Mouse (Mus musculus): Measurements from ENCODE around the gene Ube3b. TPM values are rescaled to one million over a fixed set of nuclear protein-coding genes. Genes with fewer than 3 reads are reported as not detected.

Ube3b gene
- total and polyA plus RNA-seq, 2 experiments from 2014 or later, result 30.5 to 57.7 TPM

DNA sequence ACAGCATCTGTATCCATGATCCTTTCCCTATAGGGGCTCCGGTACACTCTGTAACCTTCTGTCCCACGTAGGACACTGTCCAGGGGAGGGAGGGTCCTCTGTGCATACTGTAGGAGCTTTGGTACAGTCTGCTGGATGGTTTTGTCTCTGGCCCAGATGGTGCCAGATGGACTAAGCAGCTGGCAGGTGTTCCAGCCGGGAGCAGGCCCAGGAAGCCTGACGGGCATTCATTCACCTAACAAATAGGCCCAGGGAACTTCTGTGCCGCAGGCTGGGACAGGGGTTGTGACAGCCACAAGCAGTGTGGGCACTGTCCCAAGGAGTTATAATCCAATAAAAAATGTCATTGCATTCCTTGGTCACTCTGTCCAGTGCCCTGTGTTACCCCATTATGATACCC, 43.6 kb downstream of the Ube3b start:
- DNase-seq (ENCODE audit: low spot score) (no peak), ATAC-seq (ENCODE audit: insufficient read depth, low read depth) (no peak)
- Histone ChIP-seq H3K4me2 (ENCODE audit: low read depth, low read length) (no peak overlapping the region), H3K4me1 (ENCODE audit: control insufficient read depth, insufficient read depth) (no peaks in the 10 kb centered on the region), H3K9me3 (replicated peaks; ENCODE audit: control insufficient read depth, low read length) (no peaks in the 10 kb centered on the region), H3K4me3 (ENCODE audit: low read depth, low read length) (no peak overlapping the region), H3K36me3 (replicated peaks; ENCODE audit: control insufficient read depth, insufficient read depth, low read length) (peaks cover 21% of the 10 kb centered on the region), H3K27me3 (ENCODE audit: control insufficient read depth, insufficient read depth, low read length) (no peaks in the 10 kb centered on the region; the same call in 1 of the 2 replicates), H3K27ac (ENCODE audit: low read depth) (no peak overlapping the region), H3K9ac (replicated peaks; ENCODE audit: low read depth, low read length) (no peak overlapping the region)
- TF ChIP-seq EP300 (IDR thresholded peaks at IDR 0.05; ENCODE audit: low read depth) (no peak), CTCF (IDR thresholded peaks at IDR 0.05; ENCODE audit: low read depth) (no peak)
- 79% methylated on average over 5 of the region's 5 CpGs for WGBS

- DNase-seq (ENCODE audit: low spot score) (no peak), ATAC-seq (ENCODE audit: insufficient read depth, low read depth) (no peak)
- WGBS, result 61% methylated on average over 6 of the region's 6 CpGs
- Histone ChIP-seq H3K27me3 (ENCODE audit: control insufficient read depth, insufficient read depth, low read length) (no peaks in the 10 kb centered on the region; the same call in 1 of the 2 replicates), H3K27ac (ENCODE audit: low read depth) (no peak overlapping the region), H3K4me1 (ENCODE audit: control insufficient read depth, insufficient read depth) (no peaks in the 10 kb centered on the region), H3K9ac (replicated peaks; ENCODE audit: low read depth, low read length) (no peak overlapping the region), H3K4me3 (ENCODE audit: low read depth, low read length) (no peak overlapping the region), H3K9me3 (replicated peaks; ENCODE audit: control insufficient read depth, low read length) (no peaks in the 10 kb centered on the region), H3K36me3 (replicated peaks; ENCODE audit: control insufficient read depth, insufficient read depth, low read length) (no peaks in the 10 kb centered on the region), H3K4me2 (ENCODE audit: low read depth, low read length) (no peak overlapping the region)
- no peak for TF ChIP-seq EP300 (IDR thresholded peaks at IDR 0.05; ENCODE audit: low read depth)
- TF ChIP-seq CTCF (IDR thresholded peaks at IDR 0.05; ENCODE audit: low read depth), result no peak
Measured at GRCm38 (mm10) chr5:114426732-114427131, 46.3 kb downstream of the Ube3b start.

DNA sequence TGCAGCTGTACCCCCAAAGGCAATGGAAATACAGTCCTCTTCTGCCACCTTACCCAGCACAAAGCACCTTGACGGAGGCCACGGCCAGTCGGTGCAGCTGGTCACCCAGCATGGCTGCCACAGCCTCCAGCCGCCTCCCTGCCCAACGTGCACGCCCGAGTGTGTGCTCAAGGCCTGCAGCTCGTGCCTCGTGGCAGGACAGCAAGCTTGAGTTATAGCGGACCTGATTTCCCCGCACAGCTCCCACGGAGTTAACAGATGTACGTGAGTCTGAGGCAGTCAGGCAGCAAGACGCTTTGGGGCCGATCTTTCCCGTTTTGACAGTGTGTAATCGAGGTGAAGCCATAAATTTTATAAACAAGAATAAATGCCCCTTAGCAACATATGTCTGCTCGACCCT, 48.2 kb downstream of the Ube3b start:
- 72% methylated on average over 18 of the region's 18 CpGs for WGBS
- no peaks in the 10 kb centered on the region; the same call in 1 of the 2 replicates for H3K27me3 ChIP-seq (ENCODE audit: control insufficient read depth, insufficient read depth, low read length)
- ATAC-seq (ENCODE audit: insufficient read depth, low read depth), result no peak

GRCm38 (mm10) chr5:114429781-114430180, 49.4 kb downstream of the Ube3b start:
- H3K4me1 ChIP-seq (ENCODE audit: control insufficient read depth, insufficient read depth), result no peaks in the 10 kb centered on the region
- H3K27ac ChIP-seq (ENCODE audit: low read depth), result no peak overlapping the region
- H3K4me2 ChIP-seq (ENCODE audit: low read depth, low read length), result no peak overlapping the region
- no peaks in the 10 kb centered on the region for H3K9me3 ChIP-seq (replicated peaks; ENCODE audit: control insufficient read depth, low read length)
- no peak overlapping the region for H3K9ac ChIP-seq (replicated peaks; ENCODE audit: low read depth, low read length)
- H3K4me3 ChIP-seq (ENCODE audit: low read depth, low read length), result no peak overlapping the region
- ATAC-seq (ENCODE audit: insufficient read depth, low read depth) (no peak), DNase-seq (ENCODE audit: low spot score) (no peak)
- no peaks in the 10 kb centered on the region for H3K36me3 ChIP-seq (replicated peaks; ENCODE audit: control insufficient read depth, insufficient read depth, low read length)
- 77% methylated on average over 7 of the region's 7 CpGs for WGBS
- TF ChIP-seq EP300 (IDR thresholded peaks at IDR 0.05; ENCODE audit: low read depth), result no peak
- TF ChIP-seq CTCF (IDR thresholded peaks at IDR 0.05; ENCODE audit: low read depth), result no peak
- H3K27me3 ChIP-seq (ENCODE audit: control insufficient read depth, insufficient read depth, low read length), result no peaks in the 10 kb centered on the region

More for the DNA sequence above, 48.2 kb downstream of the Ube3b start:
- Histone ChIP-seq H3K9me3 (replicated peaks; ENCODE audit: control insufficient read depth, low read length) (no peaks in the 10 kb centered on the region), H3K27ac (ENCODE audit: low read depth) (no peak overlapping the region), H3K4me3 (ENCODE audit: low read depth, low read length) (no peak overlapping the region), H3K4me1 (ENCODE audit: control insufficient read depth, insufficient read depth) (no peaks in the 10 kb centered on the region), H3K4me2 (ENCODE audit: low read depth, low read length) (no peak overlapping the region), H3K36me3 (replicated peaks; ENCODE audit: control insufficient read depth, insufficient read depth, low read length) (no peaks in the 10 kb centered on the region), H3K9ac (replicated peaks; ENCODE audit: low read depth, low read length) (no peak overlapping the region)
- DNase-seq (ENCODE audit: low spot score), result no peak
- no peak for TF ChIP-seq EP300 (IDR thresholded peaks at IDR 0.05; ENCODE audit: low read depth)
- TF ChIP-seq CTCF (IDR thresholded peaks at IDR 0.05; ENCODE audit: low read depth), result no peak

DNA sequence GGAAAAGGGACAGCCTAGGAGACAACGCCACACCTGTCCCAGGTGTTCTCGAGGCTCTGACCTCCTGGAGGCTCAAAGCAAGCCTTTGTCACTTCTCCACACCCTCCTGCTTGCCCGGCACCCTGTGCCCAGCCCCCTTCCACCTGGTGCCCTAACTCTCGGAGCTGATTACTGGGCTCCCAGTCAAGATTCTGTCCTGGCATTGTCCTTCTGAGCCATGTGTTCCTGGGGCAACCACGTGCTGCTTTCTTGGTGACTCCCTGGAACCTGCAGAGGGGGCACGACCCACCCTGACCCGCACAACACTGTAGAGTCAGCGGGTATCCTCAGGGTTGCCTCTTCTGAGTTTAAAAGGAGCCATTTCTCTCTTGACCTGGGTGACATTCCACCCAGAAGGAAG, 54.0 kb downstream of the Ube3b start:
- ATAC-seq (ENCODE audit: insufficient read depth, low read depth) (no peak), DNase-seq (ENCODE audit: low spot score) (no peak)
- H3K4me2 ChIP-seq (ENCODE audit: low read depth, low read length), result no peak overlapping the region
- no peaks in the 10 kb centered on the region for H3K9me3 ChIP-seq (replicated peaks; ENCODE audit: control insufficient read depth, low read length)
- no peak overlapping the region for H3K27ac ChIP-seq (ENCODE audit: low read depth)
- H3K4me1 ChIP-seq (ENCODE audit: control insufficient read depth, insufficient read depth), result no peaks in the 10 kb centered on the region
- H3K27me3 ChIP-seq (ENCODE audit: control insufficient read depth, insufficient read depth, low read length), result no peaks in the 10 kb centered on the region
- WGBS, result 85% methylated on average over 8 of the region's 8 CpGs
- H3K4me3 ChIP-seq (ENCODE audit: low read depth, low read length), result no peak overlapping the region
- TF ChIP-seq CTCF (IDR thresholded peaks at IDR 0.05; ENCODE audit: low read depth), result no peak
- TF ChIP-seq EP300 (IDR thresholded peaks at IDR 0.05; ENCODE audit: low read depth), result no peak
- H3K36me3 ChIP-seq (replicated peaks; ENCODE audit: control insufficient read depth, insufficient read depth, low read length), result peaks cover 17% of the 10 kb centered on the region
- H3K9ac ChIP-seq (replicated peaks; ENCODE audit: low read depth, low read length), result no peak overlapping the region

DNA sequence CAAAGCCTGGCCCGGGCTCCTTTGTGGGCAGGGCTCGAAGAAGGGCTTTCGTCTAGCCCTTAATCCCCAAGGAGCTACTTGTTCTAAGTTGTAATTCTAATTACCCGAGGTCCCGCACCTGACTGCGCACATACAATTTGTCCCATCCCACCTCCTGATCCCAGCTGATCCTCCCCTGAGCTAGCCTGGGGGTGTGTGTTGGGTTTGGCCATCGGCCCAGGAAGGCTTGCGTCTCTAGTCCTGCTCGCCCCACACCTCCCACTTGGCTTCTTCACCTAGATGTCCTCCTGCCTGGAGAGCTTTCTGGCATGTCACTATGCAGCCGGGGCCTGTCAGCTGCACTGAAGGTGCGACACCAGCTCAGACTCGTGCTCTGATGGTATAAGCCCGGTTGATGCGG, 55.2 kb downstream of the Ube3b start:
- Histone ChIP-seq H3K4me1 (ENCODE audit: control insufficient read depth, insufficient read depth) (no peaks in the 10 kb centered on the region), H3K27me3 (ENCODE audit: control insufficient read depth, insufficient read depth, low read length) (no peaks in the 10 kb centered on the region), H3K36me3 (replicated peaks; ENCODE audit: control insufficient read depth, insufficient read depth, low read length) (peaks cover 17% of the 10 kb centered on the region), H3K9me3 (replicated peaks; ENCODE audit: control insufficient read depth, low read length) (no peaks in the 10 kb centered on the region), H3K4me3 (ENCODE audit: low read depth, low read length) (no peak overlapping the region), H3K9ac (replicated peaks; ENCODE audit: low read depth, low read length) (no peak overlapping the region), H3K4me2 (ENCODE audit: low read depth, low read length) (no peak overlapping the region), H3K27ac (ENCODE audit: low read depth) (no peak overlapping the region)
- DNase-seq (ENCODE audit: low spot score) (no peak), ATAC-seq (ENCODE audit: insufficient read depth, low read depth) (no peak)
- 91% methylated on average over 14 of the region's 14 CpGs for WGBS
- TF ChIP-seq CTCF (IDR thresholded peaks at IDR 0.05; ENCODE audit: low read depth) (no peak), EP300 (IDR thresholded peaks at IDR 0.05; ENCODE audit: low read depth) (no peak)

Measured in heart, postnatal 0 days (tissue).